Mouse (Mus musculus): ENCODE measurements at regions not wholly inside any gene's neighbourhood (a gene's known extent, or its start where the extent isn't known, plus 50 kb on each side); places are given as distances from the start of the nearest gene placed in this dataset.
A peak's percentile ranks its signal among the peaks of the same experiment; 100 is the strongest.

GRCm38 (mm10) chr14:40308316-40308715 is 584.8 kb downstream of the Sh2d4b start:
- no peak for TF ChIP-seq CTCF (IDR thresholded peaks at IDR 0.05; ENCODE audit: low read depth)
- Histone ChIP-seq H3K27ac (ENCODE audit: low read depth) (no peak overlapping the region), H3K9ac (no peak overlapping the region), H3K4me3 (ENCODE audit: low read depth, low read length) (no peak overlapping the region), H3K27me3 (ENCODE audit: insufficient read depth, low read length) (no peaks in the 10 kb centered on the region), H3K4me2 (no peak overlapping the region), H3K4me1 (ENCODE audit: insufficient read depth) (no peaks in the 10 kb centered on the region), H3K36me3 (ENCODE audit: insufficient read depth) (no peaks in the 10 kb centered on the region), H3K9me3 (ENCODE audit: low read depth, low read length) (no peaks in the 10 kb centered on the region)
- ATAC-seq (ENCODE audit: insufficient read depth), result no peak
- no peak for DNase-seq
- 64% methylated on average over 3 of the region's 3 CpGs for WGBS

- WGBS, result 81% methylated on average over 2 of the region's 2 CpGs
These were observed 613.9 kb downstream of the Sh2d4b start for GRCm38 (mm10) chr14:40279194-40279593.

GRCm38 (mm10) chr14:40275331-40275730 is 617.7 kb downstream of the Sh2d4b start:
- Histone ChIP-seq H3K27ac (ENCODE audit: low read depth) (no peak overlapping the region), H3K9me3 (ENCODE audit: low read depth, low read length) (no peaks in the 10 kb centered on the region), H3K9ac (no peak overlapping the region), H3K4me2 (no peak overlapping the region), H3K4me1 (ENCODE audit: insufficient read depth) (no peaks in the 10 kb centered on the region), H3K4me3 (ENCODE audit: low read depth, low read length) (no peak overlapping the region), H3K36me3 (ENCODE audit: insufficient read depth) (no peaks in the 10 kb centered on the region), H3K27me3 (ENCODE audit: insufficient read depth, low read length) (no peaks in the 10 kb centered on the region)
- no peak; the same call in 1 of the 2 replicates for TF ChIP-seq CTCF (IDR thresholded peaks at IDR 0.05; ENCODE audit: low read depth)
- WGBS, result 31% methylated on average over 1 of the region's 1 CpGs
- ATAC-seq (ENCODE audit: insufficient read depth) (no peak), DNase-seq (peak; percentile 1)

More at GRCm38 (mm10) chr14:40279194-40279593, 613.9 kb downstream of the Sh2d4b start:
- H3K27ac ChIP-seq (ENCODE audit: low read depth), result no peak overlapping the region
- no peaks in the 10 kb centered on the region for H3K27me3 ChIP-seq (ENCODE audit: insufficient read depth, low read length)
- TF ChIP-seq CTCF (IDR thresholded peaks at IDR 0.05; ENCODE audit: low read depth), result no peak
- no peaks in the 10 kb centered on the region for H3K36me3 ChIP-seq (ENCODE audit: insufficient read depth)
- no peaks in the 10 kb centered on the region for H3K9me3 ChIP-seq (ENCODE audit: low read depth, low read length)
- H3K9ac ChIP-seq, result no peak overlapping the region
- no peak overlapping the region for H3K4me3 ChIP-seq (ENCODE audit: low read depth, low read length)
- no peak overlapping the region for H3K4me2 ChIP-seq
- DNase-seq (no peak), ATAC-seq (ENCODE audit: insufficient read depth) (no peak)
- H3K4me1 ChIP-seq (ENCODE audit: insufficient read depth), result no peaks in the 10 kb centered on the region

- no peaks in the 10 kb centered on the region for H3K4me1 ChIP-seq (ENCODE audit: insufficient read depth)
- 37% methylated on average over 2 of the region's 2 CpGs for WGBS
- H3K9ac ChIP-seq, result no peak overlapping the region
- DNase-seq (no peak), ATAC-seq (ENCODE audit: insufficient read depth) (no peak)
- no peak overlapping the region for H3K4me2 ChIP-seq
- H3K4me3 ChIP-seq (ENCODE audit: low read depth, low read length), result no peak overlapping the region
- H3K27me3 ChIP-seq (ENCODE audit: insufficient read depth, low read length), result no peaks in the 10 kb centered on the region
- no peaks in the 10 kb centered on the region for H3K9me3 ChIP-seq (ENCODE audit: low read depth, low read length)
- no peaks in the 10 kb centered on the region for H3K36me3 ChIP-seq (ENCODE audit: insufficient read depth)
- no peak overlapping the region for H3K27ac ChIP-seq (ENCODE audit: low read depth)
- no peak for TF ChIP-seq CTCF (IDR thresholded peaks at IDR 0.05; ENCODE audit: low read depth)
These were observed 631.4 kb downstream of the Sh2d4b start for GRCm38 (mm10) chr14:40261646-40262045.

GRCm38 (mm10) chr14:40232084-40232483 is 661.0 kb downstream of the Sh2d4b start:
- no peak overlapping the region for H3K4me2 ChIP-seq
- no peak overlapping the region for H3K4me3 ChIP-seq (ENCODE audit: low read depth, low read length)
- TF ChIP-seq CTCF (IDR thresholded peaks at IDR 0.05; ENCODE audit: low read depth), result no peak
- H3K4me1 ChIP-seq (ENCODE audit: insufficient read depth), result no peaks in the 10 kb centered on the region
- DNase-seq (no peak), ATAC-seq (ENCODE audit: insufficient read depth) (no peak)
- H3K36me3 ChIP-seq (ENCODE audit: insufficient read depth), result no peaks in the 10 kb centered on the region
- H3K9ac ChIP-seq, result no peak overlapping the region
- H3K27ac ChIP-seq (ENCODE audit: low read depth), result no peak overlapping the region
- no peaks in the 10 kb centered on the region for H3K27me3 ChIP-seq (ENCODE audit: insufficient read depth, low read length)
- H3K9me3 ChIP-seq (ENCODE audit: low read depth, low read length), result no peaks in the 10 kb centered on the region
- 58% methylated on average over 1 of the region's 1 CpGs for WGBS

GRCm38 (mm10) chr14:40224331-40224730 is 668.7 kb downstream of the Sh2d4b start:
- Histone ChIP-seq H3K9me3 (ENCODE audit: low read depth, low read length) (no peaks in the 10 kb centered on the region), H3K27ac (ENCODE audit: low read depth) (no peak overlapping the region), H3K36me3 (ENCODE audit: insufficient read depth) (no peaks in the 10 kb centered on the region), H3K27me3 (ENCODE audit: insufficient read depth, low read length) (no peaks in the 10 kb centered on the region), H3K4me3 (ENCODE audit: low read depth, low read length) (no peak overlapping the region), H3K4me2 (no peak overlapping the region), H3K9ac (no peak overlapping the region), H3K4me1 (ENCODE audit: insufficient read depth) (no peaks in the 10 kb centered on the region)
- TF ChIP-seq CTCF (IDR thresholded peaks at IDR 0.05; ENCODE audit: low read depth), result no peak
- WGBS, result 64% methylated on average over 2 of the region's 2 CpGs
- DNase-seq (no peak), ATAC-seq (ENCODE audit: insufficient read depth) (no peak)

Data from lung, embryonic 14.5 days (tissue).